Mouse (Mus musculus): ENCODE measurements around the gene Casc3. TPM values are rescaled to one million over a fixed set of nuclear protein-coding genes. Genes with fewer than 3 reads are reported as not detected.

Casc3 gene
- polyA plus RNA-seq, 1 experiment from 2014 or later, result 63.2 TPM

- no peak overlapping the region for H3K4me2 ChIP-seq
- no peaks in the 10 kb centered on the region for H3K27me3 ChIP-seq
- peaks cover 7% of the 10 kb centered on the region; the same call in 1 of the 2 replicates for H3K4me1 ChIP-seq
- no peak overlapping the region for H3K27ac ChIP-seq
- WGBS, result 75% methylated on average over 5 of the region's 5 CpGs
- no peak overlapping the region for H3K4me3 ChIP-seq (replicated peaks)
- no peaks in the 10 kb centered on the region for H3K9me3 ChIP-seq
- ATAC-seq (ENCODE audit: low FRiP score), result no peak
- H3K9ac ChIP-seq, result no peak overlapping the region
- peaks cover 41% of the 10 kb centered on the region for H3K36me3 ChIP-seq (replicated peaks)
Measured at GRCm38 (mm10) chr11:98870791-98871190, 66.1 kb downstream of the Casc3 start.

GRCm38 (mm10) chr11:98871416-98871815 is 66.7 kb downstream of the Casc3 start:
- H3K4me3 ChIP-seq (replicated peaks), result no peak overlapping the region
- no peaks in the 10 kb centered on the region for H3K9me3 ChIP-seq
- H3K27ac ChIP-seq, result no peak overlapping the region
- peaks cover 7% of the 10 kb centered on the region; the same call in 1 of the 2 replicates for H3K4me1 ChIP-seq
- no peak overlapping the region for H3K4me2 ChIP-seq
- ATAC-seq (ENCODE audit: low FRiP score), result no peak
- WGBS, result 68% methylated on average over 4 of the region's 4 CpGs
- H3K36me3 ChIP-seq (replicated peaks), result peaks cover 41% of the 10 kb centered on the region
- no peak overlapping the region for H3K9ac ChIP-seq
- no peaks in the 10 kb centered on the region for H3K27me3 ChIP-seq

- ATAC-seq (ENCODE audit: low FRiP score), result no peak
- H3K27me3 ChIP-seq, result no peaks in the 10 kb centered on the region
- H3K36me3 ChIP-seq (replicated peaks), result peaks cover 36% of the 10 kb centered on the region
- no peak overlapping the region for H3K4me2 ChIP-seq
- no peak overlapping the region for H3K27ac ChIP-seq
- H3K4me3 ChIP-seq (replicated peaks), result no peak overlapping the region
- no peak overlapping the region for H3K9ac ChIP-seq
- WGBS, result 69% methylated on average over 4 of the region's 4 CpGs
- no peaks in the 10 kb centered on the region for H3K9me3 ChIP-seq
- H3K4me1 ChIP-seq, result peaks cover 7% of the 10 kb centered on the region; the same call in 1 of the 2 replicates
Measured at GRCm38 (mm10) chr11:98872040-98872439, 67.3 kb downstream of the Casc3 start.

- no peak overlapping the region for H3K4me3 ChIP-seq (replicated peaks)
- H3K9me3 ChIP-seq, result no peaks in the 10 kb centered on the region
- H3K27me3 ChIP-seq, result no peaks in the 10 kb centered on the region
- H3K4me2 ChIP-seq, result no peak overlapping the region
- peaks cover 22% of the 10 kb centered on the region; the same call in 1 of the 2 replicates for H3K36me3 ChIP-seq (replicated peaks)
- no peak overlapping the region for H3K27ac ChIP-seq
- ATAC-seq (ENCODE audit: low FRiP score), result no peak
- H3K9ac ChIP-seq, result no peak overlapping the region
- peaks cover 2% of the 10 kb centered on the region; the same call in 1 of the 2 replicates for H3K4me1 ChIP-seq
- WGBS, result 96% methylated on average over 9 of the region's 9 CpGs
Measured at GRCm38 (mm10) chr11:98873900-98874299, 69.2 kb downstream of the Casc3 start.

- H3K9ac ChIP-seq, result no peak overlapping the region
- H3K27me3 ChIP-seq, result no peaks in the 10 kb centered on the region
- H3K4me1 ChIP-seq, result no peaks in the 10 kb centered on the region; the same call in 1 of the 2 replicates
- H3K4me3 ChIP-seq (replicated peaks), result no peak overlapping the region
- H3K27ac ChIP-seq, result no peak overlapping the region
- H3K9me3 ChIP-seq, result no peaks in the 10 kb centered on the region
- H3K36me3 ChIP-seq (replicated peaks), result peaks cover 14% of the 10 kb centered on the region
- WGBS, result 72% methylated on average over 9 of the region's 9 CpGs
- ATAC-seq (ENCODE audit: low FRiP score), result no peak
- H3K4me2 ChIP-seq, result no peak overlapping the region
Measured at GRCm38 (mm10) chr11:98877001-98877400, 72.3 kb downstream of the Casc3 start.

Other genes with a start within 250 kb of the Casc3 start
- 67.3 and 67.4 TPM in 2 replicates for gene Ormdl3, start 217.5 kb upstream of the Casc3 start, polyA plus RNA-seq (2016; fragmentation: Nextera tagmentation; extraction: Ambion mirVana)
- not detected in 2 replicates for gene Lrrc3c, start 206.6 kb upstream of the Casc3 start, polyA plus RNA-seq (2016; fragmentation: Nextera tagmentation; extraction: Ambion mirVana)
- gene Gm12355, start 179.2 kb upstream of the Casc3 start, polyA plus RNA-seq (2016; fragmentation: Nextera tagmentation; extraction: Ambion mirVana), result 1.2 and 1.4 TPM in 2 replicates
- gene Gsdma3, start 178.5 kb upstream of the Casc3 start, polyA plus RNA-seq (2016; fragmentation: Nextera tagmentation; extraction: Ambion mirVana), result not detected in 2 replicates
- not detected in 2 replicates for gene Gsdma2, start 158.1 kb upstream of the Casc3 start, polyA plus RNA-seq (2016; fragmentation: Nextera tagmentation; extraction: Ambion mirVana)
- not detected in 2 replicates for gene Gsdma, start 140.6 kb upstream of the Casc3 start, polyA plus RNA-seq (2016; fragmentation: Nextera tagmentation; extraction: Ambion mirVana)
- 234 and 239 TPM in 2 replicates for gene Psmd3, start 122.4 kb upstream of the Casc3 start, polyA plus RNA-seq (2016; fragmentation: Nextera tagmentation; extraction: Ambion mirVana)
- 0.14 TPM in 1 of 2 replicates, not detected in the other for gene Csf3, start 103.6 kb upstream of the Casc3 start, polyA plus RNA-seq (2016; fragmentation: Nextera tagmentation; extraction: Ambion mirVana)
- 88.1 and 95.0 TPM in 2 replicates for gene Med24, start 75.5 kb upstream of the Casc3 start, polyA plus RNA-seq (2016; fragmentation: Nextera tagmentation; extraction: Ambion mirVana)
- 53.4 and 59.8 TPM in 2 replicates for gene Thra, start 64.3 kb upstream of the Casc3 start, polyA plus RNA-seq (2016; fragmentation: Nextera tagmentation; extraction: Ambion mirVana)
- 2.1 and 2.2 TPM in 2 replicates for gene Nr1d1, start 29.6 kb upstream of the Casc3 start, polyA plus RNA-seq (2016; fragmentation: Nextera tagmentation; extraction: Ambion mirVana)
- gene Msl1, start 9.4 kb upstream of the Casc3 start, polyA plus RNA-seq (2016; fragmentation: Nextera tagmentation; extraction: Ambion mirVana), result 39.3 and 39.9 TPM in 2 replicates
- gene Rapgefl1, start 31.9 kb downstream of the Casc3 start, polyA plus RNA-seq (2016; fragmentation: Nextera tagmentation; extraction: Ambion mirVana), result 1.5 and 1.6 TPM in 2 replicates
- 4.8 and 5.2 TPM in 2 replicates for gene Wipf2, start 58.7 kb downstream of the Casc3 start, polyA plus RNA-seq (2016; fragmentation: Nextera tagmentation; extraction: Ambion mirVana)
- gene Cdc6, start 102.9 kb downstream of the Casc3 start, polyA plus RNA-seq (2016; fragmentation: Nextera tagmentation; extraction: Ambion mirVana), result 38.0 and 43.1 TPM in 2 replicates
- 14.0 and 16.4 TPM in 2 replicates for gene Rara, start 122.9 kb downstream of the Casc3 start, polyA plus RNA-seq (2016; fragmentation: Nextera tagmentation; extraction: Ambion mirVana)
- gene Gjd3, start 178.1 kb downstream of the Casc3 start, polyA plus RNA-seq (2016; fragmentation: Nextera tagmentation; extraction: Ambion mirVana), result 0.24 and 0.47 TPM in 2 replicates
- 355 and 367 TPM in 2 replicates for gene Top2a, start 219.3 kb downstream of the Casc3 start, polyA plus RNA-seq (2016; fragmentation: Nextera tagmentation; extraction: Ambion mirVana)
- 214 and 247 TPM in 2 replicates for gene Igfbp4, start 236.3 kb downstream of the Casc3 start, polyA plus RNA-seq (2016; fragmentation: Nextera tagmentation; extraction: Ambion mirVana)

All from forebrain, embryonic 12.5 days (tissue).